ENCODE assay signal across 20 mouse cellular contexts in genomic region chr10:19505979-19506378, GRCm38 (mm10).
DNase-seq lines count a peak whose midpoint lies in the region; ATAC-seq and TF ChIP-seq lines count a peak whose summit lies in the region.
"Had no signal": no experiment of that assay in that cellular context is flagged by ENCODE, and none has a peak within 500 bp of the region (broad histone marks: within the 10 kb centered on the region; RNA-seq: fewer than 3 reads in every experiment).

No protein-coding gene starts in this region.

- no peak for TF ChIP-seq POLR2A in lung, adult 2 months (IDR thresholded peaks at IDR 0.05; ENCODE audit: borderline replicate concordance, extremely low read depth, low read depth, low read length)

- DNase-seq in lung, adult 18-20 months: peak; percentile 40
- DNase-seq in lung, adult 2 months: no peak
- no peak for DNase-seq in layer of hippocampus, adult 8-10 months (ENCODE audit: low spot score in 2 of 2)
- DNase-seq in testis, postnatal 10 days (ENCODE audit: low spot score): no peak
- DNase-seq in kidney, postnatal 25 days: no peak
- DNase-seq: adrenal gland, adult 2 months; cerebellum, adult 9-10 months; gastrocnemius, postnatal 10 days; liver, embryonic 13.5 days; retina, postnatal 1 day; thymus, postnatal 14 days had no signal

- WGBS in lung, adult 2 months: 61% methylated on average over 6 of the region's 6 CpGs

- no peak overlapping the region for H3K4me3 ChIP-seq in lung, adult 2 months (replicated peaks; ENCODE audit: extremely low read depth, low read depth, low read length)
- H3K4me3 ChIP-seq: erythroblast, embryonic 14.5 days; liver, embryonic 13.5 days; midbrain, embryonic 10.5 days; neural tube, embryonic 12.5 days had no signal

- no peaks in the 10 kb centered on the region for H3K4me1 ChIP-seq in lung, adult 2 months (ENCODE audit: control insufficient read depth, insufficient read depth, low read length)
- H3K4me1 ChIP-seq: liver, embryonic 13.5 days; neural tube, embryonic 12.5 days had no signal

- no peak for TF ChIP-seq CTCF in lung, adult 2 months (IDR thresholded peaks at IDR 0.05; ENCODE audit: insufficient read depth, low read length)

- peak; percentile 86 for ATAC-seq in CD4-positive, CD25-positive, alpha-beta regulatory T cell, adult 4 months
- ATAC-seq in common myeloid progenitor, adult 5-6 weeks (replicated peaks; ENCODE audit: low read depth, poor library complexity, severe bottlenecking): peak; percentile 55
- ATAC-seq in megakaryocyte-erythroid progenitor cell, adult 5-6 weeks (replicated peaks; ENCODE audit: low FRiP score, low TSS enrichment, poor library complexity, severe bottlenecking): peak; percentile 39
- ATAC-seq: forebrain, embryonic 16.5 days; hindbrain, embryonic 16.5 days; Patski had no signal

Comparison
In these comparisons a context has a peak if more than half of its experiments do, and no peak if none do; other contexts are left out.
1. DNase-seq: peak in lung, adult 18-20 months (2 of 2); none in lung, adult 2 months (single experiment), layer of hippocampus, adult 8-10 months (0 of 2), testis, postnatal 10 days (single experiment) and kidney, postnatal 25 days (0 of 2).
2. Peak in every context shown above with its lines, with median percentiles within 50 percentile points of each other: ATAC-seq.